Mouse (Mus musculus) midbrain, embryonic 15.5 days (tissue): Measurements from ENCODE around the gene Abcb9. TPM values are rescaled to one million over a fixed set of nuclear protein-coding genes. Genes with fewer than 3 reads are reported as not detected.
"Not testable (repeated sequence)": the region's sequence is repeated elsewhere in the genome, so short reads cannot be mapped to it uniquely, and the experiment has no call there.

Experiments used
- ATAC-seq: fragments of 200-750 bp; cut with Nextera tagmentation; replicated peaks from 2 replicates; pipeline ENCODE4 v1.8.0; 2017; ENCODE audit warnings: moderate TSS enrichment
- H3K27ac ChIP-seq: fragments of 300-500 bp; sonication (generic); 2 replicates; pipeline ENCODE4 v1.5.1; 2015; ENCODE audit warnings: mild to moderate bottlenecking, inconsistent platforms
- H3K27me3 ChIP-seq: fragments of 300-500 bp; sonication (generic); replicated peaks from 2 replicates; pipeline ENCODE4 v1.6.1; 2015; ENCODE audit warnings: inconsistent platforms
- H3K36me3 ChIP-seq: fragments of 300-500 bp; sonication (generic); replicated peaks from 2 replicates; pipeline ENCODE4 v1.6.1; 2015; ENCODE audit warnings: inconsistent platforms
- H3K4me1 ChIP-seq: fragments of 300-500 bp; sonication (generic); 2 replicates; pipeline ENCODE4 v1.6.1; 2015; ENCODE audit warnings: inconsistent platforms
- H3K4me2 ChIP-seq: fragments of 300-500 bp; sonication (generic); 2 replicates; pipeline ENCODE4 v1.6.1; 2015; ENCODE audit warnings: inconsistent platforms, mild to moderate bottlenecking, moderate library complexity
- H3K4me3 ChIP-seq: fragments of 300-500 bp; sonication (generic); 2 replicates; pipeline ENCODE4 v1.5.1; 2015; ENCODE audit warnings: mild to moderate bottlenecking, inconsistent platforms
- H3K9ac ChIP-seq: fragments of 300-500 bp; sonication (generic); 2 replicates; pipeline ENCODE4 v1.6.1; 2015; ENCODE audit warnings: mild to moderate bottlenecking, inconsistent platforms
- H3K9me3 ChIP-seq: fragments of 300-500 bp; sonication (generic); 2 replicates; pipeline ENCODE4 v1.6.1; 2016; ENCODE audit warnings: inconsistent platforms
- whole genome bisulfite sequencing: fragments of 180-500 bp; shearing (Covaris S2); methylation state at CpG from one replicate; pipeline ENCODE4 v1.1.7; 2015; ENCODE audit warnings: mixed read lengths; 5-methylcytosine and 5-hydroxymethylcytosine counted together
- polyA plus RNA-seq: library from polyadenylated mRNA; unstranded; fragments of >200 nt; fragmentation: Nextera tagmentation; extraction: Ambion mirVana; gene quantifications from 2 replicates; pipeline ENCODE4 v1.2.1, GENCODE M21; 2015

Abcb9 gene
- polyA plus RNA-seq, 1 experiment from 2014 or later, result 16.0 TPM

DNA sequence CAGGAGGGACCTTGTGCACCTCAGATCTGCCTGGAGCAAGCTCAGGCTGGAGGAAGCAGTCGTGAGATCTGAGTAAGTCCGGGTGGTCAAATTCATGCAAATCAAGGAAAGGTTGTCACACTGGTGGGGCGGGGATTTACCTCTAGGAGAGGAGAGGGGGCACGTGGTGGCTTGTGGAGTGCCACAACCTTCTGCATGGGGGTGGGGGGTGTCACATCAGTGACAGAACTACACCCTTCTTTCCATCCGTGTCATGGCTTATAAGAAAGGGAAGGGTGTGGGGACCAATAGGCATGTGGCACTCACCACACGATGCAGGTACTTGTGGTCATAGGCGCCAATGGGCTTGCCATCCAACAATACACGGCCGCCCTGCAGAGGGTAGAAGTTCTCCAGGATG lies 19.9 kb downstream of the Abcb9 start:
- Histone ChIP-seq H3K9me3 (no peaks in the 10 kb centered on the region), H3K27me3 (no peaks in the 10 kb centered on the region), H3K4me2 (no peak overlapping the region), H3K4me3 (no peak overlapping the region), H3K27ac (no peak overlapping the region), H3K4me1 (0 out of 2 replicates have a peak, but pooled peaks cover 5% of the 10 kb centered on the region), H3K9ac (no peak overlapping the region), H3K36me3 (no peaks in the 10 kb centered on the region)
- 77% methylated on average over 9 of the region's 9 CpGs for WGBS
- no peak for ATAC-seq

DNA sequence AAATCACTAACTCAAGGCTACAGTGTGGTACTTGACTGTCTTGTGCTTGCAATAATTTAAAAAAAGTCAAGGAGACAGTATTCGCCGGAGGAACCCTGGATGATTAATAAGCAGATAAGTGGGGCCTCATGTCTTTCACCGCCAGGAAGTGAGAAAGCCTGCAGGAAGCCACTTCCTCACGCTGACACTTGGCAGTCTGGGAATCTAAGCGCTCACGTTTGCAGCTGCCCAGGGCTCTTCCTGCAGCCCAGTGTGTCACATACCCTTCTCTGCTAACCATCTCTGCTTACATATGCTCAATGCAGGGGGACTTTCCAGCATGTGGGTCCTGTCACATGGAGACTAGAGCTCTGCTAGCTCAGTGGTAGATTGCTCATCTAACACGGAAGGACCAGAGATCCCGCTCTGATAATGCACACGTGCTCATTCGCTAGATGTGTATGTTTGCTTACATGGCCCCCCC lies 20.7 kb downstream of the Abcb9 start:
- no peak overlapping the region for H3K9ac ChIP-seq
- ATAC-seq, result no peak
- H3K9me3 ChIP-seq, result no peaks in the 10 kb centered on the region
- 69% methylated on average over 10 of the region's 10 CpGs for WGBS
- no peak overlapping the region for H3K4me2 ChIP-seq
- no peak overlapping the region for H3K4me3 ChIP-seq
- no peaks in the 10 kb centered on the region for H3K36me3 ChIP-seq
- no peak overlapping the region for H3K27ac ChIP-seq
- H3K4me1 ChIP-seq, result 0 out of 2 replicates have a peak, but pooled peaks cover 5% of the 10 kb centered on the region
- no peaks in the 10 kb centered on the region for H3K27me3 ChIP-seq

DNA sequence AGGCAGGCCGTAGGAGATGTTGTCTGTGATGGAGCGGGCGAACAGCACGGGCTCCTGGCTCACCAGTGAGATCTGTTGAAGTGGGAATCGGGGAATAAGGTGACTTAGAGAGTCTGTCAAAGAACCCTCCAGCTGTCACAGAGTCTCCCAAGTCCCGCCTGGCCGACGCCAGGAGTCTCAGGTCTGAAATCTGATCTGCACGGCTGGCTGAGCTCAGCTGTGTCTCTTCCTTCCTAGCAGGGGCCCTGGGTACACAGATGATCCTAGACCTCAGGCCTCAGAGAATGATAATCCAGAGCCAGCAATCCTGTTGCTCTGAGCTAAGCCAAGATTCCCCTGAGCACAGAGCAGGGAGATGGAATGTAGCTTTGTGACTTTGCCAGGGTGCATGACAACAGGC lies 21.9 kb downstream of the Abcb9 start:
- no peak overlapping the region for H3K4me3 ChIP-seq
- H3K4me2 ChIP-seq, result no peak overlapping the region
- no peak for ATAC-seq
- H3K4me1 ChIP-seq, result 0 out of 2 replicates have a peak, but pooled peaks cover 3% of the 10 kb centered on the region
- H3K9me3 ChIP-seq, result no peaks in the 10 kb centered on the region
- H3K27me3 ChIP-seq, result no peaks in the 10 kb centered on the region
- 48% methylated on average over 9 of the region's 9 CpGs for WGBS
- H3K27ac ChIP-seq, result no peak overlapping the region
- no peak overlapping the region for H3K9ac ChIP-seq
- no peaks in the 10 kb centered on the region for H3K36me3 ChIP-seq

DNA sequence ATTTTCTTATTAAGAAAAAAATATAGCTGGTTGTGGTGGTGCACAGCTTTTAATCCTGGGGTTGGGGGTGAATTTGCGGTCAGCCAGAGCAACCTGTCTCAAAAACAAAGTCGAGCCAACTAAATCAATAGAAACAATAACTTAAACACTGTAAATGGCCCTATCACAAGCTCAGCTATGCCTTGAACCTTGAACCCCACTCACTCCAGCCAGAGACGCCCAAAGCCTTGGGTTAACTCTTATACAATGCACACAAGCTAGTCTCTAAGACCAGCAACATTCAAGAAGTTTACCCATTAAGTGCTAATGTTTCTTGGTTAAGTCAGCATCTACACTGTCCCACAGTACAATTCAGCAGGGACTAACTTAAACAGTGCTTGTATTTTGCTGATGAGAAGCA lies 25.9 kb downstream of the Abcb9 start:
- no peak overlapping the region for H3K4me2 ChIP-seq
- no peak overlapping the region for H3K27ac ChIP-seq
- H3K4me1 ChIP-seq, result no peaks in the 10 kb centered on the region
- H3K9me3 ChIP-seq, result no peaks in the 10 kb centered on the region
- H3K27me3 ChIP-seq, result no peaks in the 10 kb centered on the region
- H3K9ac ChIP-seq, result no peak overlapping the region
- ATAC-seq, result no peak
- H3K4me3 ChIP-seq, result no peak overlapping the region
- no peaks in the 10 kb centered on the region for H3K36me3 ChIP-seq
- 86% methylated on average over 3 of the region's 3 CpGs for WGBS

DNA sequence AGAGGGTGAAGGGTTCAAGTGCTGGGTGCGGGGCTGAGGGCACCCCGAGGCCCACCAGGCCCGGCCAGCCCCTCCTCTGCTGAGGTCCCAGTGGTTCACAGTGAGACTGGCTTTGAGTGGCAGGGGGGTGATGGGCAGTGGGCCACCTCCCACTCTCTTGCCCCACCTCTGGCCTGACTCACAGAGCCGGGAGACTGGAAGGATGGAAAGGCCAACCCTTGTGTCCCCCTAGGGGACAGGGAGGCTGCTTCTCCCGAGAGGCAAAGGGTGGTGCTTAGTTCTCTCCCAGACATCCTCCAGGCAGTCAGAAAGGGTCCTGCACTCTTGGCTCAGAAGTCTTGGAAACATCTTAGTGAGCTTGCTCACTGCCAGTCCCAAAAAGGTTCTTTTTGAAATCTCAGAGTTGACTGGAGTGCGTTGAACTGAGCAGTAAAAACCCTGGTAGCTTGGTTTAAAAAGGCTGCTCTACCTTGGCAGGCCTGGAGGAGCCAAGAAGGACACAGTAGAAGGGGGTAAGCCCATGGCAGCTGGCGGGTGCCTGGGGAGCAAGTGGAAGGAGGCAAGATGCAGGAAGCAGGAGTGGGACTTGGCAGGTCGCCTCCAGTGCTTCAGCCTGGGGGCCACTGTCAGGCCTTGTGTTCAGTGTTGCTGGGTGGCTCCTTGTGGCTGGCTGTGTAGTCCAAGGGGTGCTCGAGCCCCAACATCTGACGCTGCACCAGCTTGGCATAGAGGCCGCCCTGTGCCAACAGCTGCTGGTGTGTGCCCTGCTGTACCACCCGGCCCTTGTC lies 33.4 kb downstream of the Abcb9 start:
- ATAC-seq, result no peak
- no peak overlapping the region for H3K27ac ChIP-seq
- H3K9me3 ChIP-seq, result no peaks in the 10 kb centered on the region
- no peak overlapping the region for H3K4me2 ChIP-seq
- no peaks in the 10 kb centered on the region for H3K27me3 ChIP-seq
- H3K36me3 ChIP-seq, result no peaks in the 10 kb centered on the region
- H3K4me3 ChIP-seq, result no peak overlapping the region
- no peaks in the 10 kb centered on the region for H3K4me1 ChIP-seq
- WGBS, result 69% methylated on average over 12 of the region's 12 CpGs
- no peak overlapping the region for H3K9ac ChIP-seq

DNA sequence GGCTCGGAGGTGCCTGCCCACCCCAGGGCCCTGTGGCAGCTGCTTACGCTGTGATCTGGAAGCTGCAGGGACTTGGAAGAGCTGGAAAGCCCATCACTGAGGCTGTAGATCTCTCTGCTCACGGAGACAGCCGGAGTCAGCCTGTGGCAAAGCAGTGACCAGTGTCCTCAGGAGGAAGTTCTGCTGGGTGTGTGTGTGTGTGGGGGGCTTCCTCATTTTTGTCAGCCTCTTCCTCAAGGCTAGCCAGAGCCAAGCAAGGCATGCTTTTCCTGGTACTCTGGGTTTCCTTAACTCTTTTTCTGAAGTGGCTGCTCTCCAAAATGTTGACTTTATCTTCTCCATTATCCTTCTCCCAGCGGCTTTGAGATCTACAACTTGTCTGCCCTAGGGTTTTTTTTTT lies 35.9 kb downstream of the Abcb9 start:
- WGBS, result 83% methylated on average over 5 of the region's 5 CpGs
- no peak overlapping the region for H3K4me3 ChIP-seq
- no peak overlapping the region for H3K4me2 ChIP-seq
- H3K9me3 ChIP-seq, result no peaks in the 10 kb centered on the region
- H3K36me3 ChIP-seq, result no peaks in the 10 kb centered on the region
- no peak overlapping the region for H3K9ac ChIP-seq
- H3K27ac ChIP-seq, result no peak overlapping the region
- no peaks in the 10 kb centered on the region for H3K4me1 ChIP-seq
- no peaks in the 10 kb centered on the region for H3K27me3 ChIP-seq
- no peak for ATAC-seq

DNA sequence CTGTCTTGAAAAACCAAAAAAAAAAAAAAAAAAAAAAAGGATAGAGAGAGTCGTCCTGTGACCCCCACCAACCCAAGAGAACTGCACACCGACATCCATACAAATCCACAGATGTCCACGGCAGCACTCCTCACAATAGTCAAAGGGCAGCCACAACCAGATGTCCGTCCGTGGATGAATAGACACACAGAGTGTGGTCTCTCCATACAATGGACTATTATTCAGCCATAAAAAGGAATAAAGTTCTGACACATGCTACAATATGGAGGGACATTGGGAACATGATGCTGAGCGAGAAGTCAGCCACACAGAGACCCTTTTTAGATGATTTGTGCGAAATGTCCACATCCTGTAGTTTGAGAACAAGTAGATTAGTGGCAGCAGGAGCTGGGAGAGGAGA lies 36.8 kb downstream of the Abcb9 start:
- no peak for ATAC-seq
- H3K9me3 ChIP-seq, result no peaks in the 10 kb centered on the region
- no peaks in the 10 kb centered on the region for H3K36me3 ChIP-seq
- WGBS, result 54% methylated on average over 7 of the region's 7 CpGs
- H3K4me3 ChIP-seq, result no peak overlapping the region
- H3K9ac ChIP-seq, result no peak overlapping the region
- H3K27ac ChIP-seq, result no peak overlapping the region
- H3K4me2 ChIP-seq, result no peak overlapping the region
- H3K27me3 ChIP-seq, result no peaks in the 10 kb centered on the region
- no peaks in the 10 kb centered on the region for H3K4me1 ChIP-seq

DNA sequence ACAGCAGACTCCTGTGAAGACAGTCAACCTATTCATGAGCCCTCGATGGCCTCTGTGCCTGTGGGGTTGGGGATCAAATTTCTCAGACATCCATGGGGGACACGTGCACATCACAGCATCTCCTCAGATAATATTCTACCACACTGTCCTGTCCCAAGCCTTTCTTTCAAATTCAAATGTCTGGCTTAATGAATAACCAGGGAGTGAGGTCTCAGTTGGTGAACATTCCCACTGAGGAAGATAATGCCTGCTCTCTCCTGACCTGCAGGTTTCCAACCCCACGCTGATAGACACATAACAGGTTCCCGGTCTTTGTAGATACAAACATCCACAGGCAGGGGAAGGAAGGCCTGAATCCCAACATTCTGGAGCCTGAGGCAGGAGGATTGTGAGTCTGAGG lies 38.6 kb downstream of the Abcb9 start:
- no peak for ATAC-seq
- no peaks in the 10 kb centered on the region for H3K27me3 ChIP-seq
- no peaks in the 10 kb centered on the region for H3K36me3 ChIP-seq
- no peak overlapping the region for H3K9ac ChIP-seq
- no peak overlapping the region for H3K4me2 ChIP-seq
- no peaks in the 10 kb centered on the region for H3K4me1 ChIP-seq
- no peaks in the 10 kb centered on the region for H3K9me3 ChIP-seq
- H3K27ac ChIP-seq, result no peak overlapping the region
- H3K4me3 ChIP-seq, result no peak overlapping the region
- WGBS, result 40% methylated on average over 4 of the region's 4 CpGs

DNA sequence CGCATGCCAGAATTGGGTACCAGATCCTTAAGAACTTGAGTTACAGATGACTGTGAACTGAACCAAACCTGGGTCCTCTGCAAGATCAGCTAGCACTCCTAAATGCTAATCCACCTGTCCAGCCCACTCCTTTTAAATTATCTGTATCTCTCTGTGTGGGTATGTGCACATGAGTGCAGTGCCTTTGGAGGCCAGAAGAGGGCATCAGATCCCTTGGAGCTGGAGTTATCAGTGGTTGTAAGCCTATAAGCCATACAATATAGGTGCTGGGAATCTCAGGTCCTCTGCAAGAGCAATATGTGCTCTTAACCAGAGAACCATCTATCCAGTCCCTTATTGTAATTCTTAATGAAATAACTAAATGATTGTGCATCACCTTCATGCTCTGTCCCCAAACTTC lies 39.4 kb downstream of the Abcb9 start:
- Histone ChIP-seq H3K4me3 (no peak overlapping the region), H3K27ac (no peak overlapping the region), H3K36me3 (no peaks in the 10 kb centered on the region), H3K4me2 (no peak overlapping the region), H3K27me3 (no peaks in the 10 kb centered on the region), H3K9ac (no peak overlapping the region), H3K4me1 (no peaks in the 10 kb centered on the region), H3K9me3 (no peaks in the 10 kb centered on the region)
- ATAC-seq, result no peak
- whole genome bisulfite sequencing, result 100% methylated on average over 1 of the region's 1 CpGs

DNA sequence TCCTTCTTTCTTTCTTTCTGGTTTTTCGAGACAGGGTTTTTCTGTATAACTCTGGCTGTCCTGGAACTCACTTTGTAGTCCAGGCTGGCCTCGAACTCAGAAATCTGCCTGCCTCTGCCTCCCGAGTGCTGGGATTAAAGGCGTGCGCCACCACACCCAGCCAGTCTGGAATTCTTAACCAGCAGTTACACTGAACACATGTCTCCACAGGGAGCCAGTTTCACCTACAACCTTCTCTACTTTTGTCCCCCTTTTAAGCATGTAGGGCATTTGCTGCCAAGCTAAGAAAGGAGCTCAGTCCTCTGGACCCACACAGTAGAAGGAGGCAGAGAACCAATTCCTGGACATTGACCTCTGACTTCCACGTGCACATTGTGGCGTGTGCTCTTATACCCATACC lies 43.0 kb downstream of the Abcb9 start:
- not testable (repeated sequence) for ATAC-seq, H3K4me3 ChIP-seq, H3K36me3 ChIP-seq, H3K4me2 ChIP-seq, H3K27me3 ChIP-seq, H3K27ac ChIP-seq, H3K9me3 ChIP-seq, H3K9ac ChIP-seq
- WGBS, result 92% methylated on average over 7 of the region's 7 CpGs
- H3K4me1 ChIP-seq, result peaks cover 13% of the 10 kb centered on the region; the same call in 1 of the 2 replicates

DNA sequence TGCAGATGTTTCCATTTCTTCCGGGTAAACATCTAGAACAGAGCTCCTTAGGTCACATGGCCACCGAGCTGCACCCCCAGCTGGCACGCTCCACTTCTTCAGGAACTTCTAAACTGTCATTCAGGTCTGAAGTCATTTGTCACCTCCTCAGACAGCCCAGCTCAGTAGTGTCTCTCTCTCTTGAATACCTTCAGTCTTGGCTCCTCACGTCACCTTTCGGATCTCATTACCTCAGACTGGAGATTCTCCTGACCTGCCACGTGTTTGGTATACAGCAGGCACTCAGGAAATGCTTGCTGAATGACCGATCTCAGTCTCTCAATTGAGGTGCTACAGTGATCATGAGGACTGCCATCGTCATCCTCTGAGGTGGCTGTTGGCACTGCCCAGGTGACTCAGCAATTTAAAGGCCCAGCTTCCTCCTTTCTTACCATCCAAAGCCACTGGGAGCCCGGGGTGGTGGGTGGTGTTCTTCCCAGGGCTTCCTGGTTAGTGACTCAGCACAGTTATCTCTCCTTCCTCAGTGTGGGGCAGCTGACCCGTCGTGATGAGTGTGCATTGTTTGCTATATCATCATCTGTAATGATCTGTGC lies 43.6 kb downstream of the Abcb9 start:
- no peak overlapping the region for H3K4me2 ChIP-seq
- no peak for ATAC-seq
- WGBS, result 86% methylated on average over 11 of the region's 11 CpGs

DNA sequence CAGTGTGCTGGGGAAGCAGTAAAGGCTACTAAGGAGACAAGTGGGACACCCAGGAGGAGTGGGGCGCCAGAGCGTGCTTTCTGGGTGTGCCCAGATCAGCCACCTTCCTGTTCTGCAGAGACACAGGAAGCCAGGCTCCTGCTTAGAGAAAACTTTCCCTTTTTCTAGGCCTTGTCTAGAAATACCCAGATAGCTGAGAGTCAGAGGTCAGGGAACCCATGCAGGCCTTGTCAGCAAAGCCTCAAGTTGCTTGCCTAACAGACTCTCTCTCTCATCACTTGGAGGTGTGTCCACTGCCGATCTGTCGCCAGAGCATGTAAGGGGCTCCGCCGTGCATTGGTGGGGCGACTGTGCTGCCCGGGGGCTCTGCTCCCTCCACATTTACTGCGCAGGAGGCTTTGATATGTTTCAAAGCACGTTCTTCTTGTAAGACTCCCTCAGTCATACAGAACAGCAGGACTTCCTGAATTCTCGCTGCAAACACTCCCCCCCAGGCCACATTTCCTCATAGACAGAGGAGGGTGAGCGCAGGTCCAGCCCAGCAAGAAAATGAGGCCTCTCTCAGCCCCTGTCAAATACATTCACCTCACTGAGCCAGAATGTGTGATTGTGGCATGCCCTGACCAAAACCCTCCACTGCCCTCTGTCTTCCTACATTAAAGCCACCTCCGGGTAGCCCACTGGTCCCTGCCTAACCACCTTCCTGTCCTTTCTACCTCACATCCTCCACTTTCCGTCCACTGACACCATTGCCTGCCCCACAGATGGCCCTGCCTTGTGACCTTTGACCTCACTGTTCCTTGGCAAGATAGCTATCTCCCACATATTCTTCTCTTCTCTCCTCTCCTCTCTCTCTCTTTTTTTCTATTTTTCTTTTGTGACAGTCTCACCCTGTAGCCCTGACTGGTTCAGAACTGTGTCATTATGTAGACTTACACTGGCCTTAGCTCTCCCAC lies 45.2 kb downstream of the Abcb9 start:
- no peak overlapping the region for H3K9ac ChIP-seq

More for the DNA sequence above, 43.6 kb downstream of the Abcb9 start:
- Histone ChIP-seq H3K4me1 (peaks cover 13% of the 10 kb centered on the region; the same call in 1 of the 2 replicates), H3K27ac (no peak overlapping the region), H3K36me3 (no peaks in the 10 kb centered on the region), H3K9me3 (no peaks in the 10 kb centered on the region), H3K4me3 (no peak overlapping the region), H3K9ac (no peak overlapping the region), H3K27me3 (no peaks in the 10 kb centered on the region)

More for the DNA sequence above, 45.2 kb downstream of the Abcb9 start:
- no peak overlapping the region for H3K4me3 ChIP-seq
- ATAC-seq, result no peak
- H3K4me1 ChIP-seq, result peaks cover 15% of the 10 kb centered on the region
- H3K27ac ChIP-seq, result peak overlapping the region; percentile 53; the same call in 1 of the 2 replicates
- no peak overlapping the region for H3K4me2 ChIP-seq
- no peaks in the 10 kb centered on the region for H3K36me3 ChIP-seq
- H3K27me3 ChIP-seq, result no peaks in the 10 kb centered on the region
- no peaks in the 10 kb centered on the region for H3K9me3 ChIP-seq
- WGBS, result 54% methylated on average over 14 of the region's 14 CpGs
